Mouse (Mus musculus): ENCODE data around the gene Efl1.
"Not testable (repeated sequence)": the region's sequence is repeated elsewhere in the genome, so short reads cannot be mapped to it uniquely, and the experiment has no call there.

Efl1 gene

DNA sequence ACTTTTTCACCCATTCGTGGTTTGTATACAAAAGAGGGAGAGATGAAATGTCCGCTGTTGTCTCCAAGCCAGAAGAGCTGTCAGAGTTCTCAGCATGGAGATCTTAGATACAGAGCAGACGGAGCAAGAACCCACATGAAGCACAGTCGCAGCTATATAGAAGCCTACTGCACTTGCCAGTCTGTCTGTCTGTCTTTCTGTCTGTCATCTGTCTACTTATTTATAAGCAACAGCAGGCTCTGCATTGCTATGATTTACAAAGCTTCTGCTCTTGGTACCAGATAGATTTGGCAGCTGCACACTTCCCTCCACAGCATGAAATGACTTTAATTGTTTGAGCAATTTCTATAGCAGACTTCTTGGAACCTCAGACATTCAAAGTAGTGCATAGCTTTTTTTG, 110.1 kb downstream of the Efl1 start:
- DNase-seq (ENCODE audit: low read depth, low spot score): no peak

DNA sequence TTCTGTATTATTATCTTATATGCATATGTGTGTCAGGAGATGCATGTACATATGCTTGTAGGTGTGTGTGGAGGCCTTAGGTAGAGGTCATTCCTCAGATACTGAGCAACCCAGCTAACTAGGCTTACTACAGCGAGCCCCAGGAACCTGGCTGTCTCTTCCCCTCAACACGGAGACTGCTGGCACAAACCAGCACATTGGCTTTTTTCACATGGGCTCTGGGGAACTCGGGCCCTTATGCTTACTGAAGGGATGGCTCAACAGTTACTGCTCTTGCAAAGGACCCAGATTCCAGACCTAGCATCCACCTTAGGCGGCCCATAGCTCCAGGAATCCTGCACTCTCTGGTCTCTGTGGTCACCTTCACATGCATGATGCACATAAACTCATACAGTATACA, 110.7 kb downstream of the Efl1 start:
- no peak for DNase-seq (ENCODE audit: low read depth, low spot score)

DNA sequence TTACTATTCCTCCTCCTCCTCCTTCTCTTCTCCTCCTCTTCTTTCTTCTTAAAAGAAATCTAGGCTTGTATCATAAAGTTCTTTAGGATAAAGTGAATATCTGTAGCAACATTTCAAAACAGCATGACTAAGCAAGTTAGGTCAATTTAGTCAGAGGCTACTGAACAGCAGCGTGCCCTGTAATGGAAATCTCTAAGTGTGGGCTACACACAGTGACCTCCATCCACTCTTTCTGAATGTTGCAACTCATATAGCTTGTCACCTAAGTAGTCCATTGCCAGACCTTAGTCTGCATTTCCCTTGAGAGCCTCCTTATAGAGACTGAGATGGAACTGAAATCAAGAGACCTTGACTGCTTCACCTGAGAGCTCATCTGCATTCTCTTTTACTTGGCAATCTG, 116.5 kb downstream of the Efl1 start:
- no peak for DNase-seq (ENCODE audit: low read depth, low spot score)

DNA sequence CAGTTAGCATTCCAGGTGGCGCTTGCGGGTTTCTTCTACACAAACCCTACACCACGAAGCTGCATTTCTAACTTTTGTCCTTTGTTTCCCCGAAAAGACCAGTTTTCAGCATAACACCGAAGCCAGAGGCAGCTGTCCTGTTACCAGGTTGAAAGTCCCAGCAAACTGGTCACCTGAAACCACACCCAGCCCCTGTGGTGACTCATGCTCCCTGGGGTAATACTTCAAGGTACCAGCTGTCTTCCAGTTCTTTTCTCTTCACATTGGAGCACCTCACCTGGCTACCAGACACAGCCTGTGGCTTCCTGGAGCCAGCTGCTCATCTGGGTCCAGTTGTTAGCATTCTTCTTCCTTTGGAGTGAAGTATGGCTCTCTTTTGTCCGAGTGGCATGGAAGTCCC, 118.2 kb downstream of the Efl1 start:
- DNase-seq (ENCODE audit: low read depth, low spot score): no peak

DNA sequence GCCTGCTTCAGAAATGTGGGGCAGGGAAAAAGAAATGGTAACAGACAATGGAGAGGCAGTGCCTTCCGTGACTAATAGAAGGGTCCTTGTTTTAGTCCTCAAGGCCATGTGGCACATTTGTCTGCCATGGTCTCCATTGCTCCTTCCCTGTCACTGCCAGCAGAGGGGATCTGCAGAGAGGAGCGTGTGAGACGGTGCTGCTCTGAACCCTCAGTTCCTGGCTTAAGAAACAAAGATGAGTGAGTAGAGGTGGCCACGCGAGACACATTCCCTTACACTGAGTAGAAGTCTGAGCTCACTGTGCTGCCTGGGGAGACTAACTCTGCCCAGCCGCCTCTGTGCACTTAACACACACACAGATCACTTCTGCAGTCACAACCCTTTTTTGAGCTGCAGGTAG, 121.8 kb downstream of the Efl1 start:
- DNase-seq (ENCODE audit: low read depth, low spot score): no peak

DNA sequence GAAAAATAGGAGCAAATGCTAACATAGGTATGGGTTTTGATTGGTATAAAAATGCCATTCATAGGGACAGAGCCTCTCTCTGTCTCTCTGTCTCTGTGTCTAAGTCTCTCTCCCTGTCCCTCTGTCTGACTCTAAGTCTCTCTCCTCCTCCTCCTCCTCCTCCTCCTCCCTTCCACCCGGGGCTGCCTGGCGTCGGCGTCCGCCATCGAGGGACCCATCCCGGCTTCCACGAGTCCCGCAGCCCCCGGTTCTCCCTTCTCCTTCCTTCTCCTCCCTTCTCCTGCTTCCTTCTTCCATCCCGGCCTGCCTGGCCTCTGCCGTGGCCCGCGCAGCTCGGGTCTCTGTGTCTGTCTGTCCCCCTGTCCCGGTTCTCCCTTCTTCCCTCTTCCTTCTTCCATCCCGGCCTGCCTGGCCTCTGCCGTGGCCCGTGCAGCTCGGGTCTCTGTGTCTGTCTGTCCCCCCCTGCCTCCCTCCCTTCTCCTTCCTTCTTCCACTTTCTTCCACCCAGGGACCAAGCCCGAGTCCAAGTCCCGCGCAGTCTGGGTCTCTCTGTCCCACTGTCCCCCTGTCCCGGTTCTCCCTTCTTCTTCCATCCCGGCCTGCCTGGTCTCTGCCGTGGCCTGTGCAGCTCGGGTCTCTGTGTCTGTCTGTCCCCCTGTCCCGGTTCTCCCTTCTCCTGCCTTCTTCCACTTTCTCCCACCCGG, 122.7 kb downstream of the Efl1 start:
- peak; percentile 61 for DNase-seq (ENCODE audit: low read depth, low spot score)

DNA sequence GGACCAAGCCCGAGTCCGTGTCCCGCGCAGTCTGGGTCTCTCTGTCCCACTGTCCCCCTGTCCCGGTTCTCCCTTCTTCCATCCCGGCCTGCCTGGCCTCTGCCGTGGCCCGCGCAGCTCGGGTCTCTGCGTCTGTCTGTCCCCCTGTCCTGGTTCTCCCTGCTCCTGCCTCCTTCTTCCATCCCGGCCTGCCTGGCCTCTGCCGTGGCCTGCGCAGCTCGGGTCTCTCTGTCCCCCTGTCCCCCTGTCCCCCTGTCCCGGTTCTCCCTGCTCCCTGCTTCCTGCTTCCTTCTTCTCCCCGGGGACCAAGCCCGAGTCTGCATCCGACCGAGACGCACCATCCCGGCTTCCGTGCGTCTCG, 123.2 kb downstream of the Efl1 start:
- not testable (repeated sequence) for DNase-seq (ENCODE audit: low read depth, low spot score)

DNA sequence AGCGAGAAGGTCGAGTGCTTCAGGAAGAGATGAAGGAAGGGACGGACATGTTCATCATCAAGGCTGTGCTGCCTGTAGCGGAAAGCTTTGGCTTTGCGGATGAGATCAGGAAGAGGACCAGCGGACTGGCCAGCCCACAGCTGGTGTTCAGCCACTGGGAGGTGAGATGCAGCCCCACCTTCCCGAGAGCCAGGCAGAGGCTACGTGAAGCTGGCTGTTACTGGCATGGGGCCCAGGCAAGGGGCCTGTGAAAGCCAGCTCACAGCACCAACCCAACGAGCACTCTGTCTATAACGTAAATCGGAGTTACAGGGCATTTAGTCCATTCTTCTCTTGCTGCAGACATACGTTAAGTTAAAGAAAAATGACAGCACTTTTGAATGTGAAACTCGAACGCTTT, 124.1 kb downstream of the Efl1 start:
- no peak for DNase-seq (ENCODE audit: low read depth, low spot score)

DNA sequence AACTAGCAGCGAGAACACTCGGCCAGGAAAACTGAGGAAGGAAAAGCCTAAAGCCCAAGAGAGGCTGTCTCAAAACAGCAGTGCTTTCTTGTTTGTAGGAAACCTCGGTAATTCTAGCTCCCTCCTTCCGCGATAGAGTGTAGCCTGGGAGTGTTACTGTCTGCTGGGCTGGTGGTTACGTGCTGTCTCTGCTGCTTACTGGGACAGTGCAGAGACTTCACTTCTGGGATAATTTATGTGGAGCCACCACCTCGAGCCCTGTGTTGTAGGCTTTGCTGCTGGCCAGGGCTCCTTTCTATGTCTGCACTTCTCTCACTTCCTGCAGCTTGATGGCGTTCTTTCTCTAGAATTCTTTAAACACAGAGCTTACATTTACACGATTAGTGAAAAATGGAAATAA, 124.7 kb downstream of the Efl1 start:
- DNase-seq (ENCODE audit: low read depth, low spot score): no peak

DNA sequence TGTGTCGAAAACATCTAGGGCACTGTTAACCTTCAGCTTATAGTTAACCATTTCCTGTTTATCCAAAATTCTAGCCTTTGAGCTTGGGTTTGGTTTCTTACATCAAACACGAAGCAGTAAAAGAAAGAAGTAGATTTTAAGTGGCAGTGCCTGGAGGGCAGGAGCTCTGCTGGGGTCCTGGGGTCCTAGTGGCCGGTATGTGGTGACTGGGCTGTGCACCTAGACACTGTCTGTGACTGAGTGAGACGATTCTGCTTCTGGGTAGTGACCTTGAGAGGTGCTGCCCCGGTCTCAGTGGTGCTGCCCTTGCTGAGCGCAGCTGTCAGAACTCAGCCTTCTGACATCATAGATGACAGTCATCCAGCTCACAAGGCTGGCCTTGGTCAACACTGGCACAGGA, 125.5 kb downstream of the Efl1 start:
- no peak for DNase-seq (ENCODE audit: low read depth, low spot score)

DNA sequence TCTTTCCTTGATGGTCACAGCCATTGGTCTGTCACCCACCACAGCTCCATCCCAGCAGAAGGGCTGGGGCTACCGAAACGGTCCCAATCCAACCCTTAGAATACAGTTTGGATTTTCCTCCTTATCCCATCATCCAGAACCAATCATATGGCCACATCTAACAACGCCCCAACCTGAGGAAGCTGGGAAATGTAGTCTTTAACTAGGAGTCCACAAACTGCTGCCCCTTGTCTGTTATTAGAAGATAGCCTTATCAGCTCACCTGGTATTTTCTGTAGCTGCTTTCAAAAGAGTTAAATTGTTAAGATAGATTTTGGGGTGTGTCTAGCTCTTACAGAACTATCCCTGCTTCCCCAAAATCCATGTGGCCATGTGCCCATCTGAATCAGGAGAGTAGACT, 126.7 kb downstream of the Efl1 start:
- DNase-seq (ENCODE audit: low read depth, low spot score): no peak

DNA sequence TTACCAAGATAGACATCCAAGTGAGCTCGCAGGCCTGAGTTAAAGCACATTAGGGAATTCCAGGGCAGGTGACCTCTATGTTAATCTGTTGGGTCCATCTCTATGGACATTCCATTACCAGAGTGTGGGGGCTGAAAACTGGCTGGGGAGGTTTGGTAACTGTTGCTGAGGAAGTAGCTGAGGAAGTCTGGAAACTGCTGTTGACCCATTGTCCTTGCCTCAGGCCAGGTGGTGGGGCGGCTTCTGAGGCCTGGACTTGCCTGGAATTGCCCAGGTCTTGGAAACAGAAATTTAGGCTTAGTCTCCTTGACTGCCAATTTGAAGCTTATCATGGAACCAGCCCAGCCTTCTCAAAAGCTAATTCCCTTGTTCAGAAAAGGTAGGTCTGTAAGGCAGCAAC, 134.7 kb downstream of the Efl1 start:
- DNase-seq (ENCODE audit: low read depth, low spot score): no peak

DNA sequence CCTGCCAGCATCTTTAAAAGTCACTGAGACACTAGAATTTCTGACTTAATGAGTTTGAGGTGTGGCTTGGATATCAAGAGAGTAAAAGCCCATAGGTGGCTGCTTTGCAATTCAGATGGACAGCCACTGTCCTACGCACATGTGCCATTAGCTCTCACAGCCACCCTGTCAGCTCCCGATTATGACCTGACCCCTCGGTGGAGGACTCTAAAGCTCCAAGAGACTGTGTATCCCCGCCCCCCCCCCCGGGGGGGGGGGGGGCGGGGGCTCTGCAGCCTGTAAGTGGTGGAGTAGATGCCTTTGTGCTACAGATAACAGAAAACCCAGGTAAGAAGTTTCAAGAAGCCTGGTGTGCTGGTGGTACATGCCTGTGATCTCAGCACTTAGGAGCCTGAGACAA, 135.3 kb downstream of the Efl1 start:
- no peak for DNase-seq (ENCODE audit: low read depth, low spot score)

DNA sequence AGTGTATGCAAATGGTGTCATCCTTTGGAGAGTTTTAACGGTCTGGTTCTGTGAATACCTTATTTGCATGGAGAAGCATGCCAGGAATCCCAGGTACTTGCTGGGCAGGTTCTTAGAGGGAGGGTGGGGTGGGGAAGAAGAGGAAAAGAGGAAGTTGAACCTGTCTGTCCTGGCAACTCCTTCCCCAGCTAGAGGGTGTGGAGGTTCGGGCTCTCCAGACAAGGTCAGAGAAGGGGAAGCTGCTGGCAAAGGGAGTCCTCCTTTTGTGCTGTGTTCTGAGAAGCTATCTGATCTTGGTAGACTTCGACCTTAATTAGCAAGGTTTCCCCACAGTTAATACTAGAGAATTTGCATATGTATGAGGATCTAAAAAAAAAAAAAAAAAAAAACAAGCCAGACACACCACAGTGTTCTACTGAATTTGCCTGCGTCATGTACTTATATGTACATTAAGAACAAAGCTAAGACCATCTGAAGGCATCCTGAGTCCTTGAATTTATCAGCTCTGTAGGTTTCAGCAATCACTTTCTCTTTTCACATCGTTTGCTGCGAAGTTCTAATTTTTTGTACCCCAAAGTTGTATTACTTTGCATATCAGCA, 137.0 kb downstream of the Efl1 start:
- DNase-seq (ENCODE audit: low read depth, low spot score): peak; percentile 64

DNA sequence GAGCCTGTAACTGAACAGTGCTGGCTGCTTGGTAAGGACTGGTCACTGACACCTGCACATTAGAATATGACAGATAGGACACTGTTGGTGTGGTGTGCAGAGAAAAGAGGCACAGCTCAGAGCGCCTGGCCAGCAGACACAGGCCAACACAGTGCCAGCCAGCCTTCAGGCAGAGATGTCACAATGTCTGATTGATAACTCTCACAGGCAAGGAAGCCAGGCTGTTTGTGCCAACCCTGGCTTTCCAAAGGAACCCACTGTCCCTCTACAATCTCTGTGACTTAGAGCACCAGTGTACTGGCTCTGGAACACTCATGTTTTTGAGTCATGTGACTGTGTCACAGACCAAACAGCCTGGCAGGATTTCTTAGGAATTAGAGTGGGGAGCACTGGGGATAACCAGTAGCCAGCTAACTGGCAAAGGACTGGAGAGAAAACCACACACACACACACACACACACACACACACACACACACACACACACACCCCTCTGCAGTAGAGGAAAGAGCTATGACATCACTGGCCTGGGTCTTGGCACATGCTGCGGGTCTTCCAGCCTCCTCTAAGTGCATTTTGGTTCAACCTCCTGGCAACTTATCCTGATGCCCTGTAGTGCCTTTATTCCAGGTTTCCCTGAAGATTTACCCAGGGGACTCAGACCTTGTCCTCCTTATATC, 137.7 kb downstream of the Efl1 start:
- no peak for DNase-seq (ENCODE audit: low read depth, low spot score)

DNA sequence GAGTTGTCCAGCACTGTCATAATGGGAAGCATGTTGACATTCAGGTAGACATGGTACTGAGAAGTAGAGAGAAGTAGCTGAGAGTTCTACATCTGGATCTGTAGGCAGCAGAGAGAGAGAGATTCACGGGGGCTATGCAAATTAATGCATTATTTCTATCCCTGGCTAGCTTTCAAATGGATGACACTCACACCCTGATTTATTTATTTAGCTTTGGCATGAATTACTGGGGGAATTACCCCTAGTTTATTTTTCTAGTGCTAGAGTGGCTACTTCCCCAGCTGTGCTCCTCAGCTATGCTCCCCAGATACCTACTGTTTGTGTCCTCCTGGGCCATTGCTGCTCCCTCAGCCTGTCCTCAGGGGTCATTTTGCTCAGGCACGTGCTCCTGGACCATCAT, 144.2 kb downstream of the Efl1 start:
- peak; percentile 79 for DNase-seq (ENCODE audit: low read depth, low spot score)

DNA sequence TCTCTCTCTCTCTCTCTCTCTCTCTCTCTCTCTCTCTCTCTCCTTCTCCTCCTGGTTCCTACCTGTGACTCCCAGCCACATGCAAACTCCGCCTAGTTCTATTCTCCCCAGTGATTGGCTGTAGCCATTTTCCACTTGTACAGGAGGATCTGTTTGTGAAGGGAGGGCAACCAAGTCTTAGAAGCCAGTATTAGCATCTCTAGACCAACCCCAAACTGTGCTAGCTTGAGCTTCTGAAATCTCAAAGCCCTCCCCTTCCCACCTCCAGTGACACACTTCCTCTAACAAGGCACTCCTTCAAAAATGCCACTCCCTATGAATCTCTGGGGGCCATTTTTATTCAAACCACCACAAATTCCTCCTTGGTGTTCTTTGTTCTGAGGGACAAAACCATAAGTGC, 144.7 kb downstream of the Efl1 start:
- DNase-seq (ENCODE audit: low read depth, low spot score): peak; percentile 60

DNA sequence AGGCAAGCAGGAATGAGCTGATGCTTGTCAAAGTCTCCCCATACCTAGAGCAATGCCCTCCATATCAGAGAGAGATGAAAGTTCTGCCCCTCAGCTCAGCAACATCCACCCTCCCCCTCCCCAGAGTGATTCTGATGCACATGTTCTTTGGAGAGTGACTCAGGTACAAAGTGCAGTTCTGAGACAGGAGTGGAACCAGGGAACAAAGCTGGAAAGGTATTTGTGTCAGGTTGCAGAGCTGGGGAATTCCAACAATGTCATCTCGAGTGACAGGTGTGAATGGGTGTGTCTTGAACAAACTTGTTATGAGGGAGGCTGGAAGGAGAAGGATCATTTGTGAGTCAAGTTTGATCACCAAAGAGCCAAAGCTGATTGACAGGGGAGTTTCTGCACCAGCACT, 146.1 kb downstream of the Efl1 start:
- DNase-seq (ENCODE audit: low read depth, low spot score): peak; percentile 47

DNA sequence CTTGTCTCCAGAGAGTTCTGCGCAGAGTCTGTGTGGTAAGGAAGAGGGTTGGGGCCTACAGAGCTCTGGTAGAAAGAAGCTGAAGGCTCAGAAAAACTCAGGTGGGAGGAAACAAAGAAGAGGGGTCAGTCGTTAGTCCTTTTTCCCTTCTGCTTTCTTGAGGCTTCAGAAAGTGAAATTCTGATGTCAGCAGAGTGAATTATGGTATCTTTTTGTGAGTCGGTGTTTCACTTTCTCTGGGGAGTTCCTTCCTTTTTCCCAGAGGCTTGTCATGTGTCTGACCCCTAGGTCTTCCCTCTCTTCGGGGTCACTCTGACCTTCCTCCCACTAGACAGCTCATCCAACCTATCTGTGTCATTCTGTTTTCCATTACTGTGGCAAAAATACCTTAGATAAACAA, 153.8 kb downstream of the Efl1 start:
- peak; percentile 74 for DNase-seq (ENCODE audit: low read depth, low spot score)

DNA sequence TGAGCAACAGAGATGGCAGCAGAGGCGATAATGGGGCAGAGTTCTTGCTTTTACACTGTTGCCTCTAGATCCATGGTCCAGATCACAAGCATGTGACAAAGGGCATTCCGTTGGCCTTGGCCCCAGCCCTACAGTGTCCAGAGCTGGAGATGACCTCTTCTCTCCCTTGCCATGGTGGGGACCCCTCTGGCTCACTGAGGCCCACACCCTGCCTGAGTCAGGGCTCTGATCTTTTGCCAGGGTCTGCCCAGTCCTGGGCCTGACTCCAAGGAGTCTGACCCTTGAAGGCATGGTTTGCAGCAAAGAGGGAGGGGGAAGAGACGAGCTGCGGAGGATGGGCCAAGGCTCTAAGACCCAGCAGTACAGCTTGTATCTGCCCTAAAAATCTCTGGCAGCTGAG, 159.8 kb downstream of the Efl1 start:
- DNase-seq (ENCODE audit: low read depth, low spot score): no peak

DNA sequence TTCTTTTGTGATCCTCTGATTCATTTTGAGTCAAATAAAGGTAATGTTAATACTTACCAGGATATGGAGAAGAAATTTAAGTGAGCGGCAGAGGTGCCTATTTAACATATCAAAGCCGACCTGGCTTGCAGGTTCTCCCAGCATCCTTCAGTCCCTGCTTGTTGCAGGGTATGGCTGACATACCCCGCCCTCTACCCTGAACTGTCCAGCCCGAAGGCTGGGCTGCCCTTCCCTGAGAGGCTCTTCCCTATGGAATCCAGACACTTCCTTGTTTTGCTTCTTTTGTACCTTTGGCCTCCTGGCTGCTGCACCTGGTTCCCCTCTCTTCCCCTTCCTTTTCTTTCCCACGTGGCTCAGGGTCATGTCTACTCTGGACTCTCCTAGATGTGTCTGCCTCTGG, 160.7 kb downstream of the Efl1 start:
- DNase-seq (ENCODE audit: low read depth, low spot score): no peak

DNA sequence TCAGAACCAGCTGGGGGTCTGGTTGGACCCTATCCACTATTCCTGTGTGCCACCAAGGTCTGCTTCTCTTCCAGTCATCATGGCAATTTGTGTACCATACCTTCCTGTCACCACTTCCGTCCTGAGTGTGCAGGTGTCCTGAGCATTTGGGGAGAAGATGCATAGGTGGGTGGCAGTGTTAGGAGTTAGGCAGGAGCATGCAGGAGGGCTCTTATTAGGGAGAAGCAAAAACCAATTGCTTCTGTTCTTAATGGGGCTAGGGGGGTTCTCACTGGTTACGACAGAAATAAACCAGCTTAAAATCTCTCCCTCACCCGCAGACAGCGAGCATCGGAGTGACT, 162.4 kb downstream of the Efl1 start:
- no peak for DNase-seq (ENCODE audit: low read depth, low spot score)

DNA sequence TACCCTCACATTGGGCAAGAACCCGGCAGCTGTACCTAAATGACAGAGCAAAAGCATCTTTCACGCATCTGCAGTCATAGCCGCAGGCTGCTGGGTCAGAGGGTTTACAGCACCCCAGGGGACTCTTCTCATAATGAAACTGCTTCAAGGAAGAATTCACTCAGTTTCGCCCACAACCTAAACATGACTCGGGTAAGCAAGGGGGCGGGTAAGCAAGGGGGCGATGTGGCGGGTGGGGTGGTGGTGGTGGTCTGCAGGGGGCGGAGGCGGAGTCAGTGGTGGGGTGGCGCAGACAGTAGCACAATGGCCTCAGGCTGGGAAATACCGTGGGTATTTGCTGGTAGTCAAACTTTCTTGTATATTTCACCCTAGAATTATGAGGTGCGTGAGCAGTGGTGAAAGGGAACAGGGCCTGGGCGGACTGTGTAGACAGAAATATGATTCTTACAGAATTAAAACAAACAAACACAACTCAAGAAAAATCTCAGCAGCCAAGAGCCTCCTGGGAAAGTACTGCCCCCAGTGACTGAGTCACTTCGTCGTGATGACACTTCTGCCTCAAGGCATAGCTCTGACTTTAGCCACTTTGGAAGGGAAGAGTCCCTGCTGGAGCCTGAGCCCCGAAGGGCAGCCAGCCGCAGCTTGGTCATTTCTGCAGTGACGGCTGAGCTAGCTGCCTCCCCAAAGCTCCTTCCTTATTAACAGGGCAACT, 162.9 kb downstream of the Efl1 start:
- DNase-seq (ENCODE audit: low read depth, low spot score): peak; percentile 95

Measured in A20 (cell line).